Mouse (Mus musculus) retina, embryonic 14.5 days (tissue): ENCODE data around the gene Mrps33.

Experiments used
- DNase-seq: peaks from one replicate; pipeline ENCODE4 v3.0.0-alpha.2; 2015; ENCODE audit warnings: low spot score

The Mrps33 gene

GRCm38 (mm10) chr6:39780857-39781666 is 29.7 kb downstream of the Mrps33 start:
- peak; percentile 70 for DNase-seq

- no peak for DNase-seq
These were observed 32.3 kb downstream of the Mrps33 start for GRCm38 (mm10) chr6:39778506-39778905.

- no peak for DNase-seq
These were observed 34.5 kb downstream of the Mrps33 start for GRCm38 (mm10) chr6:39776275-39776674.

GRCm38 (mm10) chr6:39775029-39775428 is 35.8 kb downstream of the Mrps33 start:
- no peak for DNase-seq

GRCm38 (mm10) chr6:39757229-39757628 is 53.6 kb downstream of the Mrps33 start:
- no peak for DNase-seq
